Mouse (Mus musculus): Measurements from ENCODE around the gene Prmt3. TPM values are rescaled to one million over a fixed set of nuclear protein-coding genes. Genes with fewer than 3 reads are reported as not detected.

Prmt3 gene
- polyA plus RNA-seq, 2 experiments: 12.2 to 20.1 TPM

GRCm38 (mm10) chr7:49819393-49819792 lies 41.2 kb downstream of the Prmt3 start:
- no peaks in the 10 kb centered on the region for H3K27me3 ChIP-seq (ENCODE audit: control insufficient read depth, insufficient read depth, low read length)
- no peak for DNase-seq (ENCODE audit: low read depth in 3 of 3, low spot score in 3 of 3)
- H3K9ac ChIP-seq (replicated peaks): no peak overlapping the region
- no peak overlapping the region for H3K4me2 ChIP-seq (ENCODE audit: low read depth)
- H3K27ac ChIP-seq: no peak overlapping the region
- no peaks in the 10 kb centered on the region for H3K9me3 ChIP-seq (ENCODE audit: control insufficient read depth, low read length)
- WGBS (ENCODE audit: insufficient replicate concordance): 72% methylated on average over 4 of the region's 4 CpGs
- H3K4me3 ChIP-seq (ENCODE audit: insufficient read depth in 1 of 2, low read depth in 2 of 2, low read length in 2 of 2): no peak overlapping the region
- TF ChIP-seq CTCF (IDR thresholded peaks at IDR 0.05; ENCODE audit: low read depth) (no peak), EP300 (IDR thresholded peaks at IDR 0.05; ENCODE audit: low read depth) (no peak)
- no peak for ATAC-seq (ENCODE audit: insufficient read depth)
- H3K36me3 ChIP-seq (replicated peaks; ENCODE audit: control insufficient read depth, insufficient read depth, low read depth): peaks cover 4% of the 10 kb centered on the region
- H3K4me1 ChIP-seq (replicated peaks; ENCODE audit: control insufficient read depth in 2 of 2, insufficient read depth in 2 of 2, low read length in 1 of 2): no peaks in the 10 kb centered on the region

- H3K27ac ChIP-seq: no peak overlapping the region
- H3K4me2 ChIP-seq (ENCODE audit: low read depth): no peak overlapping the region
- H3K9me3 ChIP-seq (ENCODE audit: control insufficient read depth, low read length): no peaks in the 10 kb centered on the region
- H3K27me3 ChIP-seq (ENCODE audit: control insufficient read depth, insufficient read depth, low read length): no peaks in the 10 kb centered on the region
- H3K36me3 ChIP-seq (replicated peaks; ENCODE audit: control insufficient read depth, insufficient read depth, low read depth): peaks cover 4% of the 10 kb centered on the region
- no peak for ATAC-seq (ENCODE audit: insufficient read depth)
- no peaks in the 10 kb centered on the region for H3K4me1 ChIP-seq (replicated peaks; ENCODE audit: control insufficient read depth in 2 of 2, insufficient read depth in 2 of 2, low read length in 1 of 2)
- no peak overlapping the region for H3K9ac ChIP-seq (replicated peaks)
- H3K4me3 ChIP-seq (ENCODE audit: insufficient read depth in 1 of 2, low read depth in 2 of 2, low read length in 2 of 2): no peak overlapping the region
- no peak for TF ChIP-seq CTCF (IDR thresholded peaks at IDR 0.05; ENCODE audit: low read depth)
- TF ChIP-seq EP300 (IDR thresholded peaks at IDR 0.05; ENCODE audit: low read depth): no peak
- no peak for DNase-seq (ENCODE audit: low read depth in 3 of 3, low spot score in 3 of 3)
- 70% methylated on average over 1 of the region's 1 CpGs for WGBS (ENCODE audit: insufficient replicate concordance)
These were observed 43.2 kb downstream of the Prmt3 start for GRCm38 (mm10) chr7:49821370-49821769.

GRCm38 (mm10) chr7:49822028-49822427 lies 43.9 kb downstream of the Prmt3 start:
- H3K9me3 ChIP-seq (ENCODE audit: control insufficient read depth, low read length): no peaks in the 10 kb centered on the region
- DNase-seq (ENCODE audit: low read depth in 3 of 3, low spot score in 3 of 3) (no peak), ATAC-seq (ENCODE audit: insufficient read depth) (no peak)
- TF ChIP-seq EP300 (IDR thresholded peaks at IDR 0.05; ENCODE audit: low read depth): no peak
- no peak for TF ChIP-seq CTCF (IDR thresholded peaks at IDR 0.05; ENCODE audit: low read depth)
- no peaks in the 10 kb centered on the region for H3K4me1 ChIP-seq (replicated peaks; ENCODE audit: control insufficient read depth in 2 of 2, insufficient read depth in 2 of 2, low read length in 1 of 2)
- H3K36me3 ChIP-seq (replicated peaks; ENCODE audit: control insufficient read depth, insufficient read depth, low read depth): peaks cover 4% of the 10 kb centered on the region
- H3K4me2 ChIP-seq (ENCODE audit: low read depth): no peak overlapping the region
- no peak overlapping the region for H3K27ac ChIP-seq
- no peak overlapping the region for H3K4me3 ChIP-seq (ENCODE audit: insufficient read depth in 1 of 2, low read depth in 2 of 2, low read length in 2 of 2)
- H3K9ac ChIP-seq (replicated peaks): no peak overlapping the region
- 70% methylated on average over 2 of the region's 2 CpGs for WGBS (ENCODE audit: insufficient replicate concordance)
- no peaks in the 10 kb centered on the region for H3K27me3 ChIP-seq (ENCODE audit: control insufficient read depth, insufficient read depth, low read length)

- no peaks in the 10 kb centered on the region for H3K4me1 ChIP-seq (replicated peaks; ENCODE audit: control insufficient read depth in 2 of 2, insufficient read depth in 2 of 2, low read length in 1 of 2)
- TF ChIP-seq EP300 (IDR thresholded peaks at IDR 0.05; ENCODE audit: low read depth): no peak
- no peak for TF ChIP-seq CTCF (IDR thresholded peaks at IDR 0.05; ENCODE audit: low read depth)
- H3K9ac ChIP-seq (replicated peaks): no peak overlapping the region
- no peak for ATAC-seq (ENCODE audit: insufficient read depth)
- WGBS (ENCODE audit: insufficient replicate concordance): 74% methylated on average over 4 of the region's 4 CpGs
- H3K9me3 ChIP-seq (ENCODE audit: control insufficient read depth, low read length): no peaks in the 10 kb centered on the region
- no peak overlapping the region for H3K4me3 ChIP-seq (ENCODE audit: insufficient read depth in 1 of 2, low read depth in 2 of 2, low read length in 2 of 2)
- H3K27ac ChIP-seq: no peak overlapping the region
- peaks cover 4% of the 10 kb centered on the region for H3K36me3 ChIP-seq (replicated peaks; ENCODE audit: control insufficient read depth, insufficient read depth, low read depth)
- no peak for DNase-seq (ENCODE audit: low read depth in 3 of 3, low spot score in 3 of 3)
- no peaks in the 10 kb centered on the region for H3K27me3 ChIP-seq (ENCODE audit: control insufficient read depth, insufficient read depth, low read length)
- no peak overlapping the region for H3K4me2 ChIP-seq (ENCODE audit: low read depth)
These were observed 45.4 kb downstream of the Prmt3 start for GRCm38 (mm10) chr7:49823595-49823994.

- no peaks in the 10 kb centered on the region for H3K9me3 ChIP-seq (ENCODE audit: control insufficient read depth, low read length)
- ATAC-seq (ENCODE audit: insufficient read depth) (no peak), DNase-seq (ENCODE audit: low read depth in 3 of 3, low spot score in 3 of 3) (no peak)
- peaks cover 7% of the 10 kb centered on the region for H3K36me3 ChIP-seq (replicated peaks; ENCODE audit: control insufficient read depth, insufficient read depth, low read depth)
- TF ChIP-seq CTCF (IDR thresholded peaks at IDR 0.05; ENCODE audit: low read depth): no peak
- no peak overlapping the region for H3K9ac ChIP-seq (replicated peaks)
- H3K4me1 ChIP-seq (replicated peaks; ENCODE audit: control insufficient read depth in 2 of 2, insufficient read depth in 2 of 2, low read length in 1 of 2): no peaks in the 10 kb centered on the region
- no peak overlapping the region for H3K4me2 ChIP-seq (ENCODE audit: low read depth)
- no peak overlapping the region for H3K27ac ChIP-seq
- no peaks in the 10 kb centered on the region for H3K27me3 ChIP-seq (ENCODE audit: control insufficient read depth, insufficient read depth, low read length)
- WGBS (ENCODE audit: insufficient replicate concordance): 67% methylated on average over 6 of the region's 6 CpGs
- no peak overlapping the region for H3K4me3 ChIP-seq (ENCODE audit: insufficient read depth in 1 of 2, low read depth in 2 of 2, low read length in 2 of 2)
These were observed 45.9 kb downstream of the Prmt3 start for GRCm38 (mm10) chr7:49824043-49824442.
